Mouse (Mus musculus) stomach, embryonic 15.5 days (tissue): ENCODE results near the gene Gm10256. TPM values are rescaled to one million over a fixed set of nuclear protein-coding genes. Genes with fewer than 3 reads are reported as not detected.
"Not testable (repeated sequence)": the region's sequence is repeated elsewhere in the genome, so short reads cannot be mapped to it uniquely, and the experiment has no call there.

ENCODE experiments used
- ATAC-seq: fragments of 200-750 bp; cut with Nextera tagmentation; 2 replicates; pipeline ENCODE4 v1.8.0; 2017; ENCODE audit warnings: low read depth, moderate number of reproducible peaks, moderate TSS enrichment; ENCODE audit not compliant: insufficient read depth, low FRiP score
- H3K27ac ChIP-seq: fragments of 300-500 bp; sonication (generic); 2 replicates; pipeline ENCODE4 v1.5.1; 2015; ENCODE audit warnings: mild to moderate bottlenecking, inconsistent platforms
- H3K27me3 ChIP-seq: fragments of 300-500 bp; sonication (generic); replicated peaks from 2 replicates; pipeline ENCODE4 v1.6.1; 2015; ENCODE audit warnings: inconsistent platforms
- H3K36me3 ChIP-seq: fragments of 300-500 bp; sonication (generic); 2 replicates; pipeline ENCODE4 v1.6.1; 2015; ENCODE audit warnings: inconsistent platforms
- H3K4me1 ChIP-seq: fragments of 300-500 bp; sonication (generic); 2 replicates; pipeline ENCODE4 v1.6.1; 2015; ENCODE audit warnings: inconsistent platforms
- H3K4me2 ChIP-seq: fragments of 300-500 bp; sonication (generic); 2 replicates; pipeline ENCODE4 v1.6.1; 2015; ENCODE audit warnings: mild to moderate bottlenecking, inconsistent platforms
- H3K4me3 ChIP-seq: fragments of 300-500 bp; sonication (generic); replicated peaks from 2 replicates; pipeline ENCODE4 v1.5.1; 2015; ENCODE audit warnings: inconsistent platforms
- H3K9ac ChIP-seq: fragments of 300-500 bp; sonication (generic); 2 replicates; pipeline ENCODE4 v1.6.1; 2015; ENCODE audit warnings: inconsistent platforms
- H3K9me3 ChIP-seq: fragments of 300-500 bp; sonication (generic); 2 replicates; pipeline ENCODE4 v1.6.1; 2016; ENCODE audit warnings: inconsistent platforms
- WGBS: fragments of 180-500 bp; shearing (Covaris S2); methylation state at CpG from one replicate; pipeline ENCODE4 v1.1.7; 2015; 5-methylcytosine and 5-hydroxymethylcytosine counted together
- polyA plus RNA-seq: library from polyadenylated mRNA; unstranded; fragments of >200 nt; fragmentation: Nextera tagmentation; extraction: Ambion mirVana; gene quantifications from 2 replicates; pipeline ENCODE4 v1.2.1, GENCODE M21; 2015

The Gm10256 gene
- polyA plus RNA-seq, result 0.14 TPM in 1 of 2 replicates, not detected in the other

- not testable (repeated sequence) for ATAC-seq, H3K4me2 ChIP-seq, H3K36me3 ChIP-seq, H3K4me3 ChIP-seq, H3K27me3 ChIP-seq, H3K9me3 ChIP-seq, H3K27ac ChIP-seq, H3K4me1 ChIP-seq, H3K9ac ChIP-seq
- WGBS, result no CpG with 5 or more reads among the region's 9 CpGs
Measured at GRCm38 (mm10) chrY:2830380-2830779, at the start of gene Gm10256, which contains the start of gene Rbmy. Gene Gm10256, plus strand, starts transcription at chrY:2830699. Gene Rbmy, plus strand, starts transcription at chrY:2830680.

GRCm38 (mm10) chrY:2796105-2796504 is 34.4 kb upstream of the Gm10256 start, which contains the start of gene Gm4064:
Gene Gm4064, minus strand, starts transcription at chrY:2796205.
- WGBS, result no CpG with 5 or more reads among the region's 8 CpGs
- H3K27ac ChIP-seq, H3K9ac ChIP-seq, H3K4me2 ChIP-seq, H3K4me1 ChIP-seq, ATAC-seq, H3K27me3 ChIP-seq, H3K36me3 ChIP-seq, H3K9me3 ChIP-seq, H3K4me3 ChIP-seq: not testable (repeated sequence)

DNA sequence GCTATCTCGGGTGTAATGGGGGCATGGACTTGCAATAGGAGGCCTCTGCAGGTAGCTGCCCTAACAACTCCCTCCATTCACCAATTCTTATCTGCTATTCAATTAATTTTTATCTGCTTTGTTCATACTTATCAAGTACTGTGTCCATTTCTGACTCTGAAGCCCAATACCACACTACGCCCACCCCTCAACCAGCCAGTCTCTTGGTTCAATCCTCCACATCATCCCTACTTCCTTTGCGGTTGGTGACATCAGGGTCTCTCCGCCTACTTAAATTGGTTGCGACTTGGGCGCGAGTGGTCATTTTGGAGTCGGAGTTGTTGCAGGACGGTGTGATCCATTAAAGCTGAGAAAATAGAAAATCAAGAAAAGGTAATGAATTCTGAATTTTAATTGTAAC is 70.2 kb downstream of the Gm10256 start, which contains the start of gene Gm10352:
Gene Gm10352, plus strand, starts transcription at position 301 of the 400 bp plus-strand sequence.
- H3K27ac ChIP-seq, H3K9me3 ChIP-seq, H3K4me3 ChIP-seq, H3K36me3 ChIP-seq, ATAC-seq, H3K4me2 ChIP-seq, H3K9ac ChIP-seq, H3K4me1 ChIP-seq, H3K27me3 ChIP-seq: not testable (repeated sequence)
- no CpG with 5 or more reads among the region's 9 CpGs for WGBS

Other genes with a start within 250 kb of the Gm10256 start
- gene H2al2c, start 231.6 kb upstream of the Gm10256 start, polyA plus RNA-seq, result not detected in 2 replicates
- not detected in 2 replicates for gene Sry, start 167.0 kb upstream of the Gm10256 start, polyA plus RNA-seq
- not detected in 2 replicates for gene H2al2b, start 110.0 kb upstream of the Gm10256 start, polyA plus RNA-seq
- gene Gm4064, start 34.5 kb upstream of the Gm10256 start, polyA plus RNA-seq, result 0.09 TPM in 1 of 2 replicates, not detected in the other
- gene Rbmy, start within 50 bp of the Gm10256 start, polyA plus RNA-seq, result not detected in 2 replicates
- gene Gm10352, start 70.3 kb downstream of the Gm10256 start, polyA plus RNA-seq, result not detected in 2 replicates
- gene Gm29289, start 101.9 kb downstream of the Gm10256 start, polyA plus RNA-seq, result not detected in 2 replicates